Mouse (Mus musculus) ovary, postnatal 14 days (tissue): ENCODE measurements around the gene Ncor2.

ENCODE experiments used
- DNase-seq: peaks from one replicate; pipeline ENCODE4 v3.0.0; 2022; ENCODE audit warnings: low spot score

Ncor2 gene

GRCm38 (mm10) chr5:124969790-124970189, 209.2 kb downstream of the Ncor2 start:
- no peak for DNase-seq
